Mouse (Mus musculus) lung, postnatal 14 days (tissue): ENCODE results near the gene Rfx3.

Experiments
- DNase-seq: peaks from one replicate; pipeline ENCODE4 v3.0.0; 2021

Gene Rfx3

DNA sequence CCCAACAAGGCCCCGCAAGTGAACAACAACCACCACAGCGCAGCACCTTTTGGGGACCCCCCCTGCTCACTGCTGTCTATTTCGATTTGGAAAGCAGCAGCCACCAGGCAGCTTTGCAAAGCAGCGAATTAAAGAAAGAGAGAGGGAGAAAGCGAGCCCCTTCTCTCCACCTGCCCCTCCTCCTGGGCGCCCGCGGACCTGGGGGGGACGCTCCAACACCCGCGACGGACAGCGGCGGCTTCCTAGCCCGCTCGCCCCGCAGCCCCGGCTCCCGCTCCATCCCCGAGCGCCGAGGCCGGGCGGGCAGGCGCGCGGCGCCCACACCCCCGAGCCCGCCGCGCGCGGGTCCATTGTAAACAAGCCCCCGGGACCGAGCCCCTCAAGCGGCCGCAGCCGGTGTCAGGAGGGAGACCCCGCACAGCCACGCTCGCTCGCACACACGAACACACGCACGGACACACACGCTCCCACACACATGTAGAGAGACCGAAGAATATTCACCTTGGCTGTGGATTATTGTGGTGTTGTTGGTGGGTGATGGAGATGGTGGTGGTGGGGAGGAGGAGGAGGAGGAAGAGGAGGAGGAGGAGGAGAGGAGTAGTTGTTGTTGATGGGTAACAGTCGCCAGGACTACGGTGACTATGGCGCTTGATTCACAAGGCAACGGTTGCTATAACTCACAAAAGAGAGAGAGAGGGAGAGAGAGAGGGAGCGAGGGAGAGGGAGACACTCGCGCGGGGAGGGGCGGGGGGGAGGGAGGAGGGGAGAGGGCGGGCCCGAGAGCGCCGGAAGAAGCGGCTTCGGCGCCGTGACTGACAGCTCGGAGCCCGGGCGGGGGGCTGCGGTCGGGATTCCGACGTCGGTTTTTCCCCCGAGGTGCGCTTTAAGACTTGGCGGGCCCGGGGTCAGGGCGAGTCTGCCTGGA lies at the start of gene Rfx3:
TSS of gene Rfx3 (minus strand) at position 696 of the 925 bp plus-strand sequence.
- DNase-seq: peak; percentile 27

DNA sequence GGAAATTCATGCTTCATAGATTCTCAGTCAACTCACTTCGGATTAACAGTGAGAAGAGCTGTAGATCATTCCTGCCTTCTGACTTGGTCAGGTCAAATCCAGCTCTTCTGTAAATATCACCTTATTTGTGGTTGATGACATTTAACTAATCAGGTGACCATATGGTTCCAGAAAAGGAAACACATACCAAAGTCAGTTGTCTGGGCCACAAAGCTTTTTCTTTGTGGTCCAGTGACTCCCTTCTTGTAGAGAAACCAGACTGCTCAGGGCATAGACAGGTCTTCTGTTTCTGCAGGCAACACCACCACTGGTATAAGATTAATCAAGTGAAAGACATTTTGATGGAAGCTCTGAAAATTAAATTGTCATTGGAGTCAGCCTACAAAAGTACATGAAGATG lies 41.1 kb upstream of the Rfx3 start:
- no peak for DNase-seq

- no peak for DNase-seq
These were observed 40.6 kb upstream of the Rfx3 start for GRCm38 (mm10) chr19:28051571-28051970.

- no peak for DNase-seq
These were observed 38.3 kb upstream of the Rfx3 start for GRCm38 (mm10) chr19:28049280-28049679.

GRCm38 (mm10) chr19:28046806-28047205 lies 35.8 kb upstream of the Rfx3 start:
- no peak for DNase-seq

GRCm38 (mm10) chr19:28044950-28045349 lies 34.0 kb upstream of the Rfx3 start:
- no peak for DNase-seq

- DNase-seq: peak; percentile 68
These were observed 943 bp upstream of the Rfx3 start for GRCm38 (mm10) chr19:28011718-28012499.

- peak; percentile 96 for DNase-seq
These were observed 391 bp upstream of the Rfx3 start for GRCm38 (mm10) chr19:28011396-28011717.

- DNase-seq: peak; percentile 24
These were observed 1.2 kb downstream of the Rfx3 start for GRCm38 (mm10) chr19:28009587-28010281.

DNA sequence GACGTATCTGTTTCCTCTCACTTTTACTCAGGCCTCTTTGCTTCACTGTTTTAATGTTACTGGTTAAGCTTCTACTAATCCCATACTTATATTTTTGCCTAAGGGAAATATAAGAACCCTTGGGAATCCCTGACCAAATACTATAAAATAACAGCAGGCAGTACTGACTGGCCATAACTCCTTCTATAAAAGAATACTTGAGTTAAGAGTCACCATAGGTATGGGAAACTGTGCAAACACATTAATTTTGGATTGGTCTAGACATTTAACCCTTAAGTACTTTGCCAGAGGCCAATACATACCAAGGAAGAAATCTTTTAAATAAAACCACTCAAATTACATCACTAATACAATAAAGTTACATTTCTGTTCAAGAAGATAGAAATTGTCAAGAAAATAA lies 6.8 kb downstream of the Rfx3 start:
- DNase-seq: no peak

- DNase-seq: no peak
These were observed 7.5 kb downstream of the Rfx3 start for GRCm38 (mm10) chr19:28003474-28003873.

GRCm38 (mm10) chr19:28002708-28003107 lies 8.3 kb downstream of the Rfx3 start:
- no peak for DNase-seq

DNA sequence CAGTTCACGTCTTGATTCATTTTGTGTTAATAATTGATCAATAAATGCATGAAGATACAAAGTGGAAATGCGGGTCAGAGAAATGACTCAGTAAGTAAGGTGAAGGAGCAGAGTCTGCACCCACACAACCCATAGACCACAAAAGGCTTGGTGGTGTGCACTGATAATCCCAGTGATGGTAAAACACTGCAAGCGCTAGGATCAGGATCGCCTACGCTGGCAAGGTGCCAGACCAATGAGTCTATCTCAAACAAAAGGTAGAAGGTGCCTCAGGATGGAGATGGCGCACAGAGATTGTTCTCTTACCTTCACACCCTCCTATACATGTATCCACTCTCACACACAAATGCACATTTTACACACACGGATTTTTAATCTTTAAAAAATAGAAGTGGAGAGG lies 18.2 kb downstream of the Rfx3 start:
- no peak for DNase-seq

- no peak for DNase-seq
These were observed 22.2 kb downstream of the Rfx3 start for GRCm38 (mm10) chr19:27988746-27989145.

DNA sequence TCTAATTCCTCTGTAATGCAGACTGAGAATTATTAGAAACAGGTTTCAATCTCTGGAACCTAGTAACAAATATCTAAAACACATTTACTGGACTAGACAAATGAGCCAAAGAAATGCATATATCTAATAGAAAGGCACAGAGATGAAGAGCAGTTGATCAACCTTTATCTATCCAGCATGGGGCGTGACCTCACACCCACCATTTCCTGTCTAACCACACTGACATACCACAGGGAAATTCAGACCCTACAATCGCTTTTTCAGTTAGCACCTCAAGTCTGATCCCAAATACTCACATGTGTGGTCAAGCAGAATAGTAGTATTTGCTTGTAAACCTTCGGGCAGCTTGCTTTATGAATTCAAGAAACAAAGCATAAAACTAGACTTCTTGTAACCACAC lies 43.4 kb downstream of the Rfx3 start:
- DNase-seq: no peak

- DNase-seq: no peak
These were observed 49.7 kb downstream of the Rfx3 start for GRCm38 (mm10) chr19:27961271-27961670.

DNA sequence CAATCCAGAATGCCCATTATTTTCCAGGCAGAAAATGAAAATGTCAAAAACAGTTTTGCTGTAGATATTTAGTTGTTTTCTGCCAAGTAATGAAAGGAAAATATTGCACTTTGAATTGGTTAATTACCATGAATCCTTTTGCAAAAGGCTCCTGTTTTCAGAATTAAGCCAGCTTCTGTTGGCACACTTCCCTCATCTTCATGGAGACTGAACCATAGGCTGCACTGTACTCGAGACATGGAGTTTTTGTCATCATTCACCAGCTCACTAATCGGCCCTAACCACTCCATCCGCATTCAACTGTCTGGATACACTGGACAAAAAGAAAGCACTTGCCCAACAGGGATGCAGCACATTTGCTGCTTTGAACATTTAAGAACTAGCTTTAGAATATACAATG lies 75.5 kb downstream of the Rfx3 start:
- DNase-seq: no peak

DNA sequence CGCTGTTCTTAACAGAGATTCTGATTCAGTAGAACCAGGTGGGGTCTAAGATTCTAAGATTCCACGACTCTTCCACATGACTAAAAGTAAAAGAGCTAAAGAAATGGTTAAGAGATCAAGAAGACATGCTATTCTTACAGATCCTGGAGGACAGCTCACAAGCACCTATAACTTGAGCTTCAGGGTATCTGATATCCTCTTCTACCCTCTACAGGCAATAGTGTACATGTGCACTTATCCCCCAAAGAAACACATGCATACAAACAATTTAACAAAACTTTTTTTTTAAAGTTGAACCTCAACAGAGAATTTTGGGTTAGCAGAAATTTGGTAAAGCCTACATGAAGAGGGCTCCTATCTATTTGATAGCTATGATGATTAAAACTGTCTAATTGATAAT lies 79.8 kb downstream of the Rfx3 start:
- no peak for DNase-seq

- no peak for DNase-seq
These were observed 84.6 kb downstream of the Rfx3 start for GRCm38 (mm10) chr19:27926378-27926777.

GRCm38 (mm10) chr19:27919040-27919439 lies 91.9 kb downstream of the Rfx3 start:
- no peak for DNase-seq

DNA sequence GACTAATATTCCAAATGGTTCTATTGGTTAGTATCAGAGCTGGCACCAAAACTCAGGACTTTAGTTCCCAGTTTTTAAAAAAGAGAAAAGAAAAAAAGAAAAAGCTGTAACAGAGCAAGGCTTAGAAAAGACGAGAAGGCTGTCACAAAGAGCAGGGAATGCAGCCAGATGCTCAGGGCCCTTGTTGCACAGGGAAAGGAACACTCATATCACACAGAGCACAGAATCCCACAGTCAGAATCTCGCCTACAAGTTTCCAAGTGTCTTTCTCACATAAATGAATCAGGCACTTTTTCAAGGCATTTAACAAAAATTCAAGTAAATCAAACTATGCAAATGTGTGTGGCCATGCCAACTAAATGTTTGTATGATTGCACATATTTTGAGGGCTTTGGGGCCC lies 94.5 kb downstream of the Rfx3 start:
- DNase-seq: no peak

GRCm38 (mm10) chr19:27906976-27907375 lies 104.0 kb downstream of the Rfx3 start:
- DNase-seq: no peak

- no peak for DNase-seq
These were observed 105.0 kb downstream of the Rfx3 start for GRCm38 (mm10) chr19:27905976-27906375.

DNA sequence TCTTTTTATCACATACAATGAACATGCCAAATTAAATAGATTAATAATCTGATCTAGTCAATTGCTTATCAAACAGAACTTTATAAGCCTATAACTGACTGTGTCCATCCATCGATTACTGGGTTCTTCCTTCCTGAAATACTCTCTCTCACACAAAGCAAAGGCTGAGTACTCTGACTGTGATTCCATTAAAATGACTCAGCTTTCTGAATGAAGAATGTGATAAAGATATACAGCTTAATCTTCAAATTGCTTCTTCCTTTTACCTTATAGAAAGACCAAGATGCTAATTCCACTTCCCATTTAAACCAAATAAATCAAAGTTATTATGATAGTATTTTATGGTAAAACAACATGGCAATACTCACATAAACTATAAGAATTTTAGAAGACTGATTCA lies 105.8 kb downstream of the Rfx3 start:
- DNase-seq: no peak
